Mouse (Mus musculus) small intestine, adult 2 months (tissue): ENCODE data around the gene Bdkrb1.

ENCODE experiments used
- CTCF ChIP-seq: fragments of 200-500 bp; IDR thresholded peaks from 2 replicates; pipeline ENCODE4 v1.5.1; 2012; ENCODE audit warnings: low read depth, mild to moderate bottlenecking, control low read depth, inconsistent platforms, low read length, moderate library complexity, mixed read lengths; ENCODE audit not compliant: insufficient replicate concordance, insufficient read length; ENCODE audit errors: extremely low read depth
- POLR2A ChIP-seq: fragments of 200-500 bp; IDR thresholded peaks from 2 replicates; pipeline ENCODE4 v1.6.1; 2012; ENCODE audit warnings: low read depth, mild to moderate bottlenecking, control low read depth, inconsistent platforms, low read length, moderate library complexity

DNA sequence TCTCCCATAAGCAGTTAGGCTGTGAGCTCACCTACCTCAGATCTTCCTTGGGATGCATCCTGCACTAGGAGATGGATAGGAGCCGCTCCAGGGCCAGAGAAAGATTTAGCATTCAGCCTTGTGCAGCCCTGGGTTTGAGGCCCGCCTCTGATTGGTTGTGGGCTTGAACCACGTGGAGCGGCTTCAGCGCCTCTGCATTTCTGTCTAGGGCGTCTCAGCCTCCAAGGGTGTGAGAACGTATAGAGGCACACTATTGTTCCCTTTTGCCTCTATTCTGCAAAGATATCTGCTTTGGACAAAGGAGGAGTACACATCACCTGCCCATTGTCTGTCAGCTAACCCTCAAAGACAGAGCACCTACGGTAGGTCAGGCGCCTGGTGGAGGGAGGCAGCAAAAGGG, 20.4 kb upstream of the Bdkrb1 start:
- no peak for TF ChIP-seq POLR2A
- no peak for TF ChIP-seq CTCF
